Mouse (Mus musculus) MEL (cell line): ENCODE results near the gene Egfem1. TPM values are rescaled to one million over a fixed set of nuclear protein-coding genes. Genes with fewer than 3 reads are reported as not detected.

ENCODE experiments used
- DNase-seq: peaks from one replicate; pipeline ENCODE4 v3.0.0; 2011; ENCODE audit warnings: low read depth, low spot score
- H3K27ac ChIP-seq: 2 replicates; pipeline ENCODE4 v1.5.1; 2012; ENCODE audit warnings: low read depth, mild to moderate bottlenecking, control low read depth, low read length, moderate library complexity; ENCODE audit not compliant: control insufficient read depth
- H3K27me3 ChIP-seq, 2 experiments: fragments of 150-350 bp in 1 of 2; sonication (generic) in 1 of 2; 2 replicates each; pipeline ENCODE4 v1.6.1; 2012; ENCODE audit warnings: low read length in 2 of 2, mild to moderate bottlenecking in 2 of 2, improper control_type of control experiment in 1 of 2, moderate library complexity in 1 of 2; ENCODE audit not compliant: insufficient read depth in 2 of 2, control insufficient read depth in 1 of 2
- H3K36me3 ChIP-seq, 2 experiments: 2 replicates each; pipeline ENCODE4 v1.6.1; 2012 to 2014; ENCODE audit warnings: low read length in 2 of 2, improper control_type of control experiment in 1 of 2, inconsistent platforms in 1 of 2, mild to moderate bottlenecking in 1 of 2; ENCODE audit not compliant: insufficient read depth in 2 of 2, control insufficient read depth in 1 of 2
- H3K4me1 ChIP-seq, 2 experiments: fragments of 150-350 bp in 1 of 2; sonication (generic) in 1 of 2; 2 replicates each; pipeline ENCODE4 v1.6.1; 2012; ENCODE audit warnings: low read length in 2 of 2, improper control_type of control experiment in 1 of 2, mild to moderate bottlenecking in 1 of 2; ENCODE audit not compliant: insufficient read depth in 2 of 2, control insufficient read depth in 1 of 2
- H3K4me3 ChIP-seq, 2 experiments: fragments of 150-350 bp in 1 of 2; sonication (generic) in 1 of 2; 2 replicates each; pipeline ENCODE4 v1.5.1; 2012; ENCODE audit warnings: low read depth in 2 of 2, low read length in 2 of 2, mild to moderate bottlenecking in 2 of 2, moderate library complexity in 2 of 2, control low read depth in 1 of 2, improper control_type of control experiment in 1 of 2; ENCODE audit not compliant: control insufficient read depth in 1 of 2, insufficient read depth in 1 of 2
- H3K79me2 ChIP-seq: 2 replicates; pipeline ENCODE4 v1.6.1; 2012; ENCODE audit warnings: mild to moderate bottlenecking, low read length, moderate library complexity; ENCODE audit not compliant: control insufficient read depth, poor library complexity, insufficient read depth
- H3K9ac ChIP-seq: 2 replicates; pipeline ENCODE4 v1.6.1; 2012; ENCODE audit warnings: low read depth, mild to moderate bottlenecking, control low read depth, low read length, moderate library complexity; ENCODE audit not compliant: control insufficient read depth, poor library complexity, severe bottlenecking
- H3K9me3 ChIP-seq: fragments of 150-350 bp; sonication (generic); replicated peaks from 2 replicates; pipeline ENCODE4 v1.6.1; 2012; ENCODE audit warnings: mild to moderate bottlenecking, low read length, improper control_type of control experiment, moderate library complexity; ENCODE audit not compliant: insufficient read depth
- CHD1 ChIP-seq: IDR thresholded peaks from 2 replicates; pipeline ENCODE4 v1.6.1; 2012; ENCODE audit warnings: low read depth, mild to moderate bottlenecking, inconsistent platforms, low read length, improper control_type of control experiment
- CHD2 ChIP-seq: IDR thresholded peaks from 2 replicates; pipeline ENCODE4 v1.6.1; 2011; ENCODE audit warnings: low read length, improper control_type of control experiment
- CTCF ChIP-seq, 3 experiments: IDR thresholded peaks in 2 of 3; conservative IDR thresholded peaks in 1 of 3; 2 replicates each; pipeline ENCODE4 v1.5.1; 2011 to 2012; ENCODE audit warnings: low read length in 3 of 3, low read depth in 2 of 3, mild to moderate bottlenecking in 2 of 3, improper control_type of control experiment in 1 of 3, inconsistent platforms in 1 of 3, mixed read lengths in 1 of 3, moderate library complexity in 1 of 3; ENCODE audit not compliant: control insufficient read depth in 1 of 3, insufficient read depth in 1 of 3, poor library complexity in 1 of 3, severe bottlenecking in 1 of 3
- EP300 ChIP-seq, 2 experiments: IDR thresholded peaks; 2 replicates each; pipeline ENCODE4 v1.6.1; 2011; ENCODE audit warnings: improper control_type of control experiment in 2 of 2, low read length in 2 of 2, low read depth in 1 of 2, mild to moderate bottlenecking in 1 of 2
- ETS1 ChIP-seq: IDR thresholded peaks from 2 replicates; pipeline ENCODE4 v1.6.1; 2012; ENCODE audit warnings: low read depth, mild to moderate bottlenecking, inconsistent platforms, low read length, improper control_type of control experiment, moderate library complexity
- GATA1 ChIP-seq: IDR thresholded peaks from 2 replicates; pipeline ENCODE4 v1.6.1; 2011; ENCODE audit warnings: low read depth, low read length, improper control_type of control experiment
- HCFC1 ChIP-seq: IDR thresholded peaks from 2 replicates; pipeline ENCODE4 v1.6.1; 2012; ENCODE audit warnings: low read depth, mild to moderate bottlenecking, inconsistent platforms, low read length, improper control_type of control experiment, moderate library complexity
- JUND ChIP-seq: IDR thresholded peaks from 2 replicates; pipeline ENCODE4 v1.6.1; 2011; ENCODE audit warnings: low read depth, mild to moderate bottlenecking, improper control_type of control experiment, low read length
- KAT2A ChIP-seq: conservative IDR thresholded peaks from 2 replicates; pipeline ENCODE4 v1.6.1; 2012; ENCODE audit warnings: low read depth, low read length, improper control_type of control experiment, inconsistent platforms
- MAFK ChIP-seq: IDR thresholded peaks from 2 replicates; pipeline ENCODE4 v1.6.1; 2011; ENCODE audit warnings: low read depth, mild to moderate bottlenecking, low read length, improper control_type of control experiment, borderline replicate concordance
- MXI1 ChIP-seq: IDR thresholded peaks from 2 replicates; pipeline ENCODE4 v1.6.1; 2011; ENCODE audit warnings: mild to moderate bottlenecking, low read depth, low read length, improper control_type of control experiment
- MYB ChIP-seq: IDR thresholded peaks from 2 replicates; pipeline ENCODE4 v1.6.1; 2011; ENCODE audit warnings: mild to moderate bottlenecking, low read depth, low read length, improper control_type of control experiment
- NELFE ChIP-seq: IDR thresholded peaks from 2 replicates; pipeline ENCODE4 v1.6.1; 2011; ENCODE audit warnings: low read depth, low read length, improper control_type of control experiment
- NRF1 ChIP-seq: IDR thresholded peaks from 2 replicates; pipeline ENCODE4 v1.6.1; 2014; ENCODE audit warnings: low read depth, mild to moderate bottlenecking, inconsistent platforms, low read length, improper control_type of control experiment, moderate library complexity; ENCODE audit not compliant: poor library complexity, insufficient read depth, severe bottlenecking
- POLR2A ChIP-seq, 2 experiments: IDR thresholded peaks; 2 replicates each; pipeline ENCODE4 v1.6.1; 2011 to 2012; ENCODE audit warnings: low read length in 2 of 2, mild to moderate bottlenecking in 2 of 2, control low read depth in 1 of 2, improper control_type of control experiment in 1 of 2, low read depth in 1 of 2, moderate library complexity in 1 of 2; ENCODE audit not compliant: control insufficient read depth in 1 of 2, insufficient read depth in 1 of 2, poor library complexity in 1 of 2
- POLR2AphosphoS2 ChIP-seq: IDR thresholded peaks from 2 replicates; pipeline ENCODE4 v1.6.1; 2011; ENCODE audit warnings: low read length, improper control_type of control experiment
- RAD21 ChIP-seq: IDR thresholded peaks from 2 replicates; pipeline ENCODE4 v1.6.1; 2011; ENCODE audit warnings: mild to moderate bottlenecking, low read depth, low read length, improper control_type of control experiment
- SIN3A ChIP-seq: IDR thresholded peaks from 2 replicates; pipeline ENCODE4 v1.6.1; 2012; ENCODE audit warnings: low read length, improper control_type of control experiment, inconsistent platforms
- TBP ChIP-seq: IDR thresholded peaks from 2 replicates; pipeline ENCODE4 v1.8.0; 2011; ENCODE audit warnings: low read depth, low read length, improper control_type of control experiment
- UBTF ChIP-seq: IDR thresholded peaks from 2 replicates; pipeline ENCODE4 v1.6.1; 2012; ENCODE audit warnings: low read depth, mild to moderate bottlenecking, inconsistent platforms, low read length, improper control_type of control experiment, moderate library complexity, borderline replicate concordance; ENCODE audit not compliant: insufficient read depth
- USF2 ChIP-seq, 2 experiments: IDR thresholded peaks; 2 replicates each; pipeline ENCODE4 v1.6.1; 2011 to 2012; ENCODE audit warnings: improper control_type of control experiment in 2 of 2, low read length in 2 of 2, borderline replicate concordance in 1 of 2, inconsistent platforms in 1 of 2, low read depth in 1 of 2, mild to moderate bottlenecking in 1 of 2; ENCODE audit not compliant: insufficient read depth in 1 of 2
- ZMIZ1 ChIP-seq: IDR thresholded peaks from 2 replicates; pipeline ENCODE4 v1.6.1; 2012; ENCODE audit warnings: low read depth, mild to moderate bottlenecking, inconsistent platforms, low read length, improper control_type of control experiment, moderate library complexity
- ZNF384 ChIP-seq: IDR thresholded peaks from 2 replicates; pipeline ENCODE4 v1.6.1; 2012; ENCODE audit warnings: low read depth, mild to moderate bottlenecking, inconsistent platforms, low read length, improper control_type of control experiment
- polyA plus RNA-seq, 2 experiments: library from polyadenylated mRNA; stranded (reverse) in 1 of 2; unstranded in 1 of 2; fragments of >175 nt in 1 of 2; fragments of >200 nt in 1 of 2; gene quantifications; 2 replicates each; pipeline versions ENCODE4 v1.2.1 to v1.2.4; 2012; ENCODE audit warnings: low replicate concordance in 2 of 2, low read depth in 1 of 2; ENCODE audit not compliant: insufficient read length in 2 of 2, insufficient read depth in 1 of 2, missing spikeins in 1 of 2
- total RNA-seq: library from RNA; depleted of rRNA; stranded (reverse); fragments of 300-350 nt; gene quantifications from 2 replicates; pipeline ENCODE4 v1.2.3, GENCODE M21; 2012

Gene Egfem1
- total and polyA plus RNA-seq, 3 experiments = not detected

GRCm38 (mm10) chr3:29110321-29110720, 28.5 kb downstream of the Egfem1 start:
- Histone ChIP-seq H3K4me1 (no peaks in the 10 kb centered on the region), H3K27me3 (no peaks in the 10 kb centered on the region), H3K79me2 (no peaks in the 10 kb centered on the region), H3K9me3 (no peaks in the 10 kb centered on the region), H3K27ac (no peak overlapping the region), H3K36me3 (no peaks in the 10 kb centered on the region), H3K4me3 (no peak overlapping the region), H3K9ac (no peak overlapping the region)
- TF ChIP-seq EP300 (IDR thresholded peaks at IDR 0.05; ENCODE audit: low read depth in 1 of 2, low read length in 2 of 2) = no peak
- TF ChIP-seq MXI1 = no peak
- no peak for TF ChIP-seq RAD21
- TF ChIP-seq ETS1 = no peak
- TF ChIP-seq UBTF = no peak
- TF ChIP-seq POLR2AphosphoS2 = no peak
- TF ChIP-seq ZMIZ1 = no peak
- TF ChIP-seq CHD1 = no peak
- no peak for TF ChIP-seq SIN3A
- no peak for TF ChIP-seq TBP
- TF ChIP-seq NRF1 = no peak
- TF ChIP-seq MAFK = no peak
- no peak for DNase-seq

DNA sequence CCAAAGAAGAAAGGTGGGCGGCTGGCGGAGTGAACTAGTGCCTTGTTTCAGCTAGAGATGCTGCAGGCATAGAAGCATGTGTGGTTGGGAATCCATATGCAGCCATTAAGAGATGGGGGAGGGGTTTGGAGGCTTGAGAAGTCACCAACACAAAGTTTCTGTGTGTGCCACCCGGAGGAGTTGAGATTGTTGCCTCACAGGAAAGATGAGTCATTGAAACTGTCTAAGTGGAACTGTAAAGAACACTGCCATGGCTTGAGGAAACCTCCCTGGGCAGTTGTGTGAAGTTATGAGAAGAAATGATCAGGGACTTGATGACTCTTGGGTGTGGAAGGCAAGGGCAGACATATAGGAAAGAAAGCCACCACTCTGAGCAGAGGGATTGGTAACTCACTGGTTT, 32.7 kb downstream of the Egfem1 start:
- TF ChIP-seq HCFC1 (no peak), ZNF384 (no peak), NELFE (no peak), POLR2A (IDR thresholded peaks at IDR 0.05; ENCODE audit: control insufficient read depth in 1 of 2, insufficient read depth in 1 of 2, low read depth in 1 of 2, low read length in 2 of 2, poor library complexity in 1 of 2) (no peak), CHD2 (no peak), NRF1 (no peak), TBP (no peak), MAFK (no peak), MXI1 (no peak), JUND (no peak), GATA1 (no peak), CHD1 (no peak), USF2 (IDR thresholded peaks at IDR 0.05; ENCODE audit: borderline replicate concordance in 1 of 2, insufficient read depth in 1 of 2, low read depth in 1 of 2, low read length in 2 of 2) (no peak), CTCF (IDR thresholded peaks at IDR 0.05 in 2 of 3, conservative IDR thresholded peaks at IDR 0.05 in 1 of 3; ENCODE audit: control insufficient read depth in 1 of 3, insufficient read depth in 1 of 3, low read depth in 2 of 3, low read length in 3 of 3, poor library complexity in 1 of 3, severe bottlenecking in 1 of 3) (no peak), KAT2A (no peak), MYB (no peak)
- DNase-seq = no peak
- Histone ChIP-seq H3K4me1 (no peaks in the 10 kb centered on the region), H3K27ac (no peak overlapping the region), H3K9ac (no peak overlapping the region), H3K36me3 (no peaks in the 10 kb centered on the region), H3K79me2 (no peaks in the 10 kb centered on the region), H3K4me3 (no peak overlapping the region), H3K9me3 (no peaks in the 10 kb centered on the region), H3K27me3 (no peaks in the 10 kb centered on the region)
